Mouse (Mus musculus) liver, adult 2 months (tissue): ENCODE measurements around the gene Slc6a13.

Experiments
- CTCF ChIP-seq: fragments of 200-500 bp; IDR thresholded peaks from 2 replicates; pipeline ENCODE4 v1.5.1; 2011; ENCODE audit warnings: low read depth, low read length, control low read depth
- POLR2A ChIP-seq: fragments of 200-500 bp; IDR thresholded peaks from 2 replicates; pipeline ENCODE4 v1.6.1; 2011; ENCODE audit warnings: low read length, control low read depth; ENCODE audit not compliant: insufficient read depth; ENCODE audit errors: extremely low read depth

DNA sequence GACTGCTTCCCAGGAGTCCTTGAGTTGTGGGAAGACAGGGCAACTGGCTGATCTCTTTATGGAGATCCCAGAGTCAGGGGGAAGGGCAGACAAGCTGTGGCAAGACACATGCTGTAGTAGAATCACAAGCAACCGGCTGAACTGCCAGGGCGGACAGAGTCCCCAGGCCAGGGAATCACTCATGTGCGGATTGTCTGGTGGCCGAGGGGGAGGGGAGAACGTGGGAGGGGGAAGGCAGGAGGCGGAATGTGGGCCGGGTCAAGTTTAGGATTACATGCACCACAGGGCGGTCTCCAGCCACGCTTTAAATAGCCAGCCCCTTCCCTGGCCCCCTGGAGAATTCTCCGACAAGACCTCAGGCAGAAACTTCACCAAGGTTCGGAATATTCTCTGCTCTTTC, at the start of gene Slc6a13:
- TF ChIP-seq CTCF, result no peak
- no peak for TF ChIP-seq POLR2A
